Mouse (Mus musculus) B cell, adult 67 days (primary cell): ENCODE measurements around the gene Gm21865. TPM values are rescaled to one million over a fixed set of nuclear protein-coding genes. Genes with fewer than 3 reads are reported as not detected.

Experiments used
- total RNA-seq, 2 experiments: library from RNA; stranded (reverse); gene quantifications; 4 replicates each; pipeline ENCODE4 v1.2.4; 2023

Gm21865 gene
- not detected for total RNA-seq

DNA sequence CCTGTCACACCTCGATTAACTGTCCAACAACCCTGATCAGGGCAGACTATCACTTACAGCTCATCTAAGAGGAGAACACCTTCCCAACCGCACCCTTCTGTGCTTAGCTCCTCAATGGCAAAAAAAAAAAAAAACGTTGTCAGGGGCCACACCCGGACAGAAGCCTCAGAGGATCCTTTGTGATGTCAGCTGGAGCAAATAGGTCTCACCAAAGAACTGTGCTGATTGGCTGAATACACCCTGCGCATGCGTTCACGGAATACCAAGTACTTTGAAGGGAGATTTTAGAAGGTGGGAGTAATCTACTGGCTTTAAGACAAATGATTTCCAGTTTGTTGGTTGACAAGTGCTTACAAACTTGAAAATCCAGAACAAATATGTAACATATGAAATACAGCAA lies at the start of gene Gm21865:
Gene Gm21865, minus strand, starts transcription at position 101 of the 400 bp plus-strand sequence.

Other genes with a start within 250 kb of the Gm21865 start
- gene Gm21882, start 64.6 kb upstream of the Gm21865 start, total RNA-seq, result not detected